Mouse (Mus musculus): Measurements from ENCODE around the gene Pspc1. TPM values are rescaled to one million over a fixed set of nuclear protein-coding genes. Genes with fewer than 3 reads are reported as not detected.
A peak's percentile ranks its signal among the peaks of the same experiment; 100 is the strongest.
"Not testable (repeated sequence)": the region's sequence is repeated elsewhere in the genome, so short reads cannot be mapped to it uniquely, and the experiment has no call there.

The Pspc1 gene
- 60.7 and 65.5 TPM in 2 replicates for polyA plus RNA-seq (2014; fragmentation: Nextera tagmentation; extraction: Ambion mirVana)

GRCm38 (mm10) chr14:56778200-56778932, at the start of gene Pspc1:
TSS of gene Pspc1 (minus strand) at chr14:56778316.
- Histone ChIP-seq H3K36me3 (ENCODE audit: control insufficient read depth, insufficient read depth, low read length) (no peaks in the 10 kb centered on the region), H3K27ac (replicated peaks; ENCODE audit: low read depth, low read length) (peak within 1 kb of the TSS; percentile 96), H3K4me1 (ENCODE audit: control insufficient read depth, insufficient read depth, low read length) (peaks cover 19% of the 10 kb centered on the region), H3K9me3 (ENCODE audit: control insufficient read depth, low read length) (no peaks in the 10 kb centered on the region), H3K9ac (replicated peaks; ENCODE audit: low read length) (peak within 1 kb of the TSS; percentile 91), H3K27me3 (ENCODE audit: control insufficient read depth, insufficient read depth, low read length) (no peaks in the 10 kb centered on the region), H3K4me2 (ENCODE audit: low read length) (peak within 1 kb of the TSS; percentile 73), H3K4me3 (replicated peaks; ENCODE audit: low read depth, low read length) (peak within 1 kb of the TSS; percentile 94)
- ATAC-seq (ENCODE audit: low FRiP score, low TSS enrichment) (peak; percentile 97), DNase-seq (peak; percentile 100)
- under 1% methylated on average over 36 of the region's 36 CpGs for WGBS

- Histone ChIP-seq H3K4me3 (replicated peaks; ENCODE audit: low read depth, low read length) (no peak overlapping the region), H3K4me2 (ENCODE audit: low read length) (no peak overlapping the region), H3K9ac (replicated peaks; ENCODE audit: low read length) (no peak overlapping the region), H3K27me3 (ENCODE audit: control insufficient read depth, insufficient read depth, low read length) (no peaks in the 10 kb centered on the region), H3K27ac (replicated peaks; ENCODE audit: low read depth, low read length) (no peak overlapping the region), H3K4me1 (ENCODE audit: control insufficient read depth, insufficient read depth, low read length) (no peaks in the 10 kb centered on the region), H3K36me3 (ENCODE audit: control insufficient read depth, insufficient read depth, low read length) (no peaks in the 10 kb centered on the region), H3K9me3 (ENCODE audit: control insufficient read depth, low read length) (0 out of 2 replicates have a peak, but pooled peaks cover 2% of the 10 kb centered on the region)
- ATAC-seq (ENCODE audit: low FRiP score, low TSS enrichment): no peak
- no peak for DNase-seq
Observed at GRCm38 (mm10) chr14:56824562-56824961, 46.4 kb upstream of the Pspc1 start.

GRCm38 (mm10) chr14:56817616-56818015, 39.5 kb upstream of the Pspc1 start:
- Histone ChIP-seq H3K4me3 (replicated peaks; ENCODE audit: low read depth, low read length) (no peak overlapping the region), H3K27me3 (ENCODE audit: control insufficient read depth, insufficient read depth, low read length) (no peaks in the 10 kb centered on the region), H3K9ac (replicated peaks; ENCODE audit: low read length) (no peak overlapping the region), H3K27ac (replicated peaks; ENCODE audit: low read depth, low read length) (no peak overlapping the region), H3K9me3 (ENCODE audit: control insufficient read depth, low read length) (0 out of 2 replicates have a peak, but pooled peaks cover 2% of the 10 kb centered on the region), H3K4me2 (ENCODE audit: low read length) (peak overlapping the region; percentile 10; the same call in 1 of the 2 replicates), H3K4me1 (ENCODE audit: control insufficient read depth, insufficient read depth, low read length) (peaks cover 7% of the 10 kb centered on the region), H3K36me3 (ENCODE audit: control insufficient read depth, insufficient read depth, low read length) (no peaks in the 10 kb centered on the region)
- DNase-seq (no peak), ATAC-seq (ENCODE audit: low FRiP score, low TSS enrichment) (no peak)
- 2% methylated on average over 11 of the region's 11 CpGs for WGBS

- Histone ChIP-seq H3K9ac (replicated peaks; ENCODE audit: low read length) (no peak overlapping the region), H3K36me3 (ENCODE audit: control insufficient read depth, insufficient read depth, low read length) (no peaks in the 10 kb centered on the region), H3K4me3 (replicated peaks; ENCODE audit: low read depth, low read length) (no peak overlapping the region), H3K4me2 (ENCODE audit: low read length) (no peak overlapping the region), H3K9me3 (ENCODE audit: control insufficient read depth, low read length) (0 out of 2 replicates have a peak, but pooled peaks cover 2% of the 10 kb centered on the region), H3K4me1 (ENCODE audit: control insufficient read depth, insufficient read depth, low read length) (peaks cover 7% of the 10 kb centered on the region), H3K27me3 (ENCODE audit: control insufficient read depth, insufficient read depth, low read length) (no peaks in the 10 kb centered on the region), H3K27ac (replicated peaks; ENCODE audit: low read depth, low read length) (no peak overlapping the region)
- DNase-seq: no peak
- 82% methylated on average over 4 of the region's 4 CpGs for WGBS
- ATAC-seq (ENCODE audit: low FRiP score, low TSS enrichment): no peak
Observed at GRCm38 (mm10) chr14:56817131-56817530, 39.0 kb upstream of the Pspc1 start.

GRCm38 (mm10) chr14:56816541-56816940, 38.4 kb upstream of the Pspc1 start:
- Histone ChIP-seq H3K9me3 (ENCODE audit: control insufficient read depth, low read length) (0 out of 2 replicates have a peak, but pooled peaks cover 2% of the 10 kb centered on the region), H3K9ac (replicated peaks; ENCODE audit: low read length) (no peak overlapping the region), H3K4me3 (replicated peaks; ENCODE audit: low read depth, low read length) (no peak overlapping the region), H3K4me2 (ENCODE audit: low read length) (no peak overlapping the region), H3K27ac (replicated peaks; ENCODE audit: low read depth, low read length) (no peak overlapping the region), H3K4me1 (ENCODE audit: control insufficient read depth, insufficient read depth, low read length) (peaks cover 7% of the 10 kb centered on the region), H3K27me3 (ENCODE audit: control insufficient read depth, insufficient read depth, low read length) (no peaks in the 10 kb centered on the region), H3K36me3 (ENCODE audit: control insufficient read depth, insufficient read depth, low read length) (no peaks in the 10 kb centered on the region)
- ATAC-seq (ENCODE audit: low FRiP score, low TSS enrichment): no peak
- DNase-seq: no peak
- 96% methylated on average over 4 of the region's 4 CpGs for whole genome bisulfite sequencing

GRCm38 (mm10) chr14:56812520-56813036, 34.5 kb upstream of the Pspc1 start:
- no peaks in the 10 kb centered on the region for H3K27me3 ChIP-seq (ENCODE audit: control insufficient read depth, insufficient read depth, low read length)
- peak overlapping the region; percentile 72 for H3K9ac ChIP-seq (replicated peaks; ENCODE audit: low read length)
- no peaks in the 10 kb centered on the region for H3K9me3 ChIP-seq (ENCODE audit: control insufficient read depth, low read length)
- H3K36me3 ChIP-seq (ENCODE audit: control insufficient read depth, insufficient read depth, low read length): no peaks in the 10 kb centered on the region
- peak overlapping the region; percentile 54 for H3K4me3 ChIP-seq (replicated peaks; ENCODE audit: low read depth, low read length)
- under 1% methylated on average over 35 of the region's 35 CpGs for WGBS
- H3K4me1 ChIP-seq (ENCODE audit: control insufficient read depth, insufficient read depth, low read length): peaks cover 20% of the 10 kb centered on the region
- H3K27ac ChIP-seq (replicated peaks; ENCODE audit: low read depth, low read length): peak overlapping the region; percentile 95
- DNase-seq: peak; percentile 90
- peak; percentile 34 for ATAC-seq (ENCODE audit: low FRiP score, low TSS enrichment)
- H3K4me2 ChIP-seq (ENCODE audit: low read length): peak overlapping the region; percentile 59

- peaks cover 20% of the 10 kb centered on the region for H3K4me1 ChIP-seq (ENCODE audit: control insufficient read depth, insufficient read depth, low read length)
- not testable (repeated sequence) for H3K9me3 ChIP-seq (ENCODE audit: control insufficient read depth, low read length); H3K27me3 ChIP-seq (ENCODE audit: control insufficient read depth, insufficient read depth, low read length); H3K36me3 ChIP-seq (ENCODE audit: control insufficient read depth, insufficient read depth, low read length)
- H3K9ac ChIP-seq (replicated peaks; ENCODE audit: low read length): peak within 1 kb of the TSS; percentile 72
- H3K27ac ChIP-seq (replicated peaks; ENCODE audit: low read depth, low read length): peak within 1 kb of the TSS; percentile 95
- ATAC-seq (ENCODE audit: low FRiP score, low TSS enrichment) (peak; percentile 98), DNase-seq (peak; percentile 85)
- H3K4me3 ChIP-seq (replicated peaks; ENCODE audit: low read depth, low read length): peak within 1 kb of the TSS; percentile 63
- under 1% methylated on average over 40 of the region's 72 CpGs for WGBS
- peak within 1 kb of the TSS; percentile 59 for H3K4me2 ChIP-seq (ENCODE audit: low read length)
Observed at GRCm38 (mm10) chr14:56811701-56812339, 33.7 kb upstream of the Pspc1 start, which contains the start of gene Zmym5. TSS of gene Zmym5 (minus strand) at chr14:56811716.

- ATAC-seq (ENCODE audit: low FRiP score, low TSS enrichment); H3K27me3 ChIP-seq (ENCODE audit: control insufficient read depth, insufficient read depth, low read length); H3K36me3 ChIP-seq (ENCODE audit: control insufficient read depth, insufficient read depth, low read length); H3K9me3 ChIP-seq (ENCODE audit: control insufficient read depth, low read length): not testable (repeated sequence)
- peak overlapping the region; percentile 86 for H3K27ac ChIP-seq (replicated peaks; ENCODE audit: low read depth, low read length)
- H3K9ac ChIP-seq (replicated peaks; ENCODE audit: low read length): peak overlapping the region; percentile 72
- H3K4me3 ChIP-seq (replicated peaks; ENCODE audit: low read depth, low read length): peak overlapping the region; percentile 63
- H3K4me2 ChIP-seq (ENCODE audit: low read length): peak overlapping the region; percentile 53
- under 1% methylated on average over 34 of the region's 86 CpGs for WGBS
- H3K4me1 ChIP-seq (ENCODE audit: control insufficient read depth, insufficient read depth, low read length): peaks cover 20% of the 10 kb centered on the region
- peak; percentile 63 for DNase-seq
Observed at GRCm38 (mm10) chr14:56810781-56811690, 32.9 kb upstream of the Pspc1 start.

Measured in midbrain, embryonic 14.5 days (tissue).